Mouse (Mus musculus) neural tube, embryonic 11.5 days (tissue): Measurements from ENCODE around the gene Samd4b. TPM values are rescaled to one million over a fixed set of nuclear protein-coding genes. Genes with fewer than 3 reads are reported as not detected.
"Not testable (repeated sequence)": the region's sequence is repeated elsewhere in the genome, so short reads cannot be mapped to it uniquely, and the experiment has no call there.

Experiments used
- ATAC-seq: fragments of 200-750 bp; cut with Nextera tagmentation; 2 replicates; pipeline ENCODE4 v1.8.0; 2017; ENCODE audit warnings: moderate number of reproducible peaks, mild to moderate bottlenecking, moderate TSS enrichment, moderate library complexity; ENCODE audit not compliant: insufficient read depth, low FRiP score, low TSS enrichment
- DNase-seq: peaks from one replicate; pipeline ENCODE4 v3.0.0-alpha.2; 2015; ENCODE audit warnings: low spot score
- H3K27ac ChIP-seq: fragments of 300-500 bp; sonication (generic); 2 replicates; pipeline ENCODE4 v1.5.1; 2014; ENCODE audit warnings: low read depth, mild to moderate bottlenecking, low read length
- H3K27me3 ChIP-seq: fragments of 300-500 bp; sonication (generic); 2 replicates; pipeline ENCODE4 v1.6.1; 2014; ENCODE audit warnings: mild to moderate bottlenecking, low read length, mixed read lengths; ENCODE audit not compliant: control insufficient read depth, insufficient read depth
- H3K36me3 ChIP-seq: fragments of 300-500 bp; sonication (generic); 2 replicates; pipeline ENCODE4 v1.6.1; 2014; ENCODE audit warnings: mild to moderate bottlenecking, low read length, moderate library complexity, mixed read lengths; ENCODE audit not compliant: control insufficient read depth, insufficient read depth
- H3K4me1 ChIP-seq: fragments of 300-500 bp; sonication (generic); 2 replicates; pipeline ENCODE4 v1.6.1; 2014; ENCODE audit warnings: low read length, mixed read lengths; ENCODE audit not compliant: control insufficient read depth, insufficient read depth
- H3K4me2 ChIP-seq: fragments of 300-500 bp; sonication (generic); 2 replicates; pipeline ENCODE4 v1.6.1; 2014; ENCODE audit warnings: low read depth, mild to moderate bottlenecking, moderate library complexity
- H3K4me3 ChIP-seq: fragments of 300-500 bp; sonication (generic); 2 replicates; pipeline ENCODE4 v1.5.1; 2014; ENCODE audit warnings: low read depth, low read length
- H3K9ac ChIP-seq: fragments of 300-500 bp; sonication (generic); 2 replicates; pipeline ENCODE4 v1.6.1; 2014; ENCODE audit warnings: mild to moderate bottlenecking, low read length
- H3K9me3 ChIP-seq: fragments of 300-500 bp; sonication (generic); 2 replicates; pipeline ENCODE4 v1.6.1; 2016; ENCODE audit warnings: low read length; ENCODE audit not compliant: control insufficient read depth
- WGBS: fragments of 180-500 bp; shearing (Covaris S2); extraction: QIAGEN DNeasy Blood & Tissue Kit; methylation state at CpG from one replicate; pipeline ENCODE4 v1.1.7; 2014; 5-methylcytosine and 5-hydroxymethylcytosine counted together
- polyA plus RNA-seq: library from polyadenylated mRNA; unstranded; fragments of >200 nt; fragmentation: Nextera tagmentation; extraction: Ambion mirVana; gene quantifications from 2 replicates; pipeline ENCODE4 v1.2.1, GENCODE M21; 2014

The Samd4b gene
- polyA plus RNA-seq, 1 experiment from 2014 or later = 37.8 TPM

- Histone ChIP-seq H3K27ac (no peak overlapping the region), H3K4me3 (no peak overlapping the region), H3K9ac (no peak overlapping the region), H3K36me3 (no peaks in the 10 kb centered on the region), H3K4me2 (no peak overlapping the region), H3K9me3 (no peaks in the 10 kb centered on the region), H3K27me3 (peaks cover 27% of the 10 kb centered on the region), H3K4me1 (peaks cover 3% of the 10 kb centered on the region; the same call in 1 of the 2 replicates)
- peak; percentile 26 for DNase-seq
- 0 out of 2 replicates have a peak, but pooled peaks have one; percentile 31 for ATAC-seq
- WGBS = 22% methylated on average over 14 of the region's 14 CpGs
Measured at GRCm38 (mm10) chr7:28545048-28545890, 52.7 kb downstream of the Samd4b start.

- H3K36me3 ChIP-seq = no peaks in the 10 kb centered on the region
- DNase-seq (peak; percentile 26), ATAC-seq (no peak)
- H3K27ac ChIP-seq = no peak overlapping the region
- H3K9ac ChIP-seq = no peak overlapping the region; the same call in 1 of the 2 replicates
- peaks cover 27% of the 10 kb centered on the region for H3K27me3 ChIP-seq
- peak overlapping the region; percentile 31 for H3K4me2 ChIP-seq
- peaks cover 3% of the 10 kb centered on the region; the same call in 1 of the 2 replicates for H3K4me1 ChIP-seq
- no peaks in the 10 kb centered on the region for H3K9me3 ChIP-seq
- peak overlapping the region; percentile 23; the same call in 1 of the 2 replicates for H3K4me3 ChIP-seq
- WGBS = 2% methylated on average over 25 of the region's 27 CpGs
Measured at GRCm38 (mm10) chr7:28544051-28544601, 53.8 kb downstream of the Samd4b start.

GRCm38 (mm10) chr7:28540526-28540925 is 57.4 kb downstream of the Samd4b start, which contains the start of gene Sycn:
Gene Sycn, plus strand, starts transcription at chr7:28540885.
- peaks cover 9% of the 10 kb centered on the region; the same call in 1 of the 2 replicates for H3K27me3 ChIP-seq
- H3K27ac ChIP-seq = no peak within 1 kb of the TSS
- H3K9me3 ChIP-seq = no peaks in the 10 kb centered on the region
- 78% methylated on average over 4 of the region's 4 CpGs for whole genome bisulfite sequencing
- DNase-seq = no peak
- no peak for ATAC-seq
- no peaks in the 10 kb centered on the region for H3K36me3 ChIP-seq
- no peak within 1 kb of the TSS for H3K9ac ChIP-seq
- H3K4me2 ChIP-seq = no peak within 1 kb of the TSS
- H3K4me1 ChIP-seq = no peaks in the 10 kb centered on the region
- H3K4me3 ChIP-seq = no peak within 1 kb of the TSS

GRCm38 (mm10) chr7:28538886-28539285 is 59.1 kb downstream of the Samd4b start:
- not testable (repeated sequence) for H3K4me2 ChIP-seq

GRCm38 (mm10) chr7:28532005-28532404 is 65.9 kb downstream of the Samd4b start:
- Histone ChIP-seq H3K9ac (no peak overlapping the region), H3K4me3 (no peak overlapping the region), H3K9me3 (no peaks in the 10 kb centered on the region), H3K4me1 (no peaks in the 10 kb centered on the region), H3K27me3 (no peaks in the 10 kb centered on the region), H3K27ac (no peak overlapping the region), H3K36me3 (no peaks in the 10 kb centered on the region), H3K4me2 (no peak overlapping the region)
- WGBS = 72% methylated on average over 8 of the region's 8 CpGs
- DNase-seq = no peak
- no peak for ATAC-seq

More at GRCm38 (mm10) chr7:28538886-28539285, 59.1 kb downstream of the Samd4b start:
- H3K4me1 ChIP-seq, H3K4me3 ChIP-seq, H3K36me3 ChIP-seq, H3K27ac ChIP-seq, H3K27me3 ChIP-seq, H3K9ac ChIP-seq, H3K9me3 ChIP-seq, DNase-seq, ATAC-seq: not testable (repeated sequence)
- WGBS = 87% methylated on average over 6 of the region's 6 CpGs

- ATAC-seq (no peak), DNase-seq (peak; percentile 83)
- 6% methylated on average over 19 of the region's 19 CpGs for WGBS
- Histone ChIP-seq H3K9ac (no peak overlapping the region), H3K27me3 (no peaks in the 10 kb centered on the region), H3K36me3 (no peaks in the 10 kb centered on the region), H3K27ac (no peak overlapping the region), H3K4me3 (no peak overlapping the region), H3K4me1 (no peaks in the 10 kb centered on the region), H3K9me3 (no peaks in the 10 kb centered on the region), H3K4me2 (no peak overlapping the region)
Measured at GRCm38 (mm10) chr7:28527922-28528719, 69.8 kb downstream of the Samd4b start.

GRCm38 (mm10) chr7:28522536-28522935 is 75.4 kb downstream of the Samd4b start, which contains the start of gene Ifnl3:
Gene Ifnl3, plus strand, starts transcription at chr7:28522836.
- H3K9me3 ChIP-seq, H3K4me3 ChIP-seq, H3K4me2 ChIP-seq, H3K9ac ChIP-seq, DNase-seq, H3K27ac ChIP-seq, H3K27me3 ChIP-seq, H3K4me1 ChIP-seq, H3K36me3 ChIP-seq, ATAC-seq: not testable (repeated sequence)
- 75% methylated on average over 5 of the region's 6 CpGs for WGBS

- WGBS = 77% methylated on average over 8 of the region's 8 CpGs
- no peaks in the 10 kb centered on the region for H3K27me3 ChIP-seq
Measured at GRCm38 (mm10) chr7:28511441-28511840, 86.5 kb downstream of the Samd4b start.

More at GRCm38 (mm10) chr7:28511441-28511840, 86.5 kb downstream of the Samd4b start:
- no peak overlapping the region for H3K27ac ChIP-seq
- ATAC-seq (no peak), DNase-seq (no peak)
- H3K9ac ChIP-seq = no peak overlapping the region
- H3K4me3 ChIP-seq = no peak overlapping the region
- H3K4me2 ChIP-seq = no peak overlapping the region
- H3K4me1 ChIP-seq = no peaks in the 10 kb centered on the region
- H3K9me3 ChIP-seq = no peaks in the 10 kb centered on the region
- no peaks in the 10 kb centered on the region for H3K36me3 ChIP-seq
